Mouse (Mus musculus) lung, postnatal 0 days (tissue): ENCODE results near the gene Gtse1. TPM values are rescaled to one million over a fixed set of nuclear protein-coding genes. Genes with fewer than 3 reads are reported as not detected.

ENCODE experiments used
- ATAC-seq: fragments of 200-750 bp; cut with Nextera tagmentation; 2 replicates; pipeline ENCODE4 v1.8.0; 2017; ENCODE audit warnings: moderate library complexity
- DNase-seq: peaks from one replicate; pipeline ENCODE4 v3.0.0-alpha.2; 2016; ENCODE audit warnings: low spot score
- H3K27ac ChIP-seq: fragments of 300-500 bp; sonication (generic); 2 replicates; pipeline ENCODE4 v1.5.1; 2014; ENCODE audit warnings: antibody characterized with exemption, mild to moderate bottlenecking, low read length, mixed read lengths
- H3K27me3 ChIP-seq: fragments of 300-500 bp; sonication (generic); replicated peaks from 2 replicates; pipeline ENCODE4 v1.6.1; 2014; ENCODE audit warnings: low read length, mixed read lengths; ENCODE audit not compliant: insufficient read depth
- H3K36me3 ChIP-seq: fragments of 300-500 bp; sonication (generic); 2 replicates; pipeline ENCODE4 v1.6.1; 2014; ENCODE audit warnings: low read length, mixed read lengths; ENCODE audit not compliant: insufficient read depth
- H3K4me1 ChIP-seq: fragments of 300-500 bp; sonication (generic); 2 replicates; pipeline ENCODE4 v1.6.1; 2014; ENCODE audit warnings: antibody characterized with exemption, low read depth, low read length, mixed read lengths; ENCODE audit not compliant: insufficient read depth
- H3K4me2 ChIP-seq: fragments of 300-500 bp; sonication (generic); replicated peaks from 2 replicates; pipeline ENCODE4 v1.6.1; 2014; ENCODE audit warnings: low read depth, mild to moderate bottlenecking, low read length, moderate library complexity, mixed read lengths
- H3K4me3 ChIP-seq: fragments of 300-500 bp; sonication (generic); 2 replicates; pipeline ENCODE4 v1.5.1; 2014; ENCODE audit warnings: low read depth, low read length
- H3K9ac ChIP-seq: fragments of 300-500 bp; sonication (generic); replicated peaks from 2 replicates; pipeline ENCODE4 v1.6.1; 2014; ENCODE audit warnings: low read depth, mild to moderate bottlenecking
- H3K9me3 ChIP-seq: fragments of 300-500 bp; sonication (generic); 2 replicates; pipeline ENCODE4 v1.6.1; 2016; ENCODE audit warnings: low read length, mixed read lengths
- CTCF ChIP-seq: IDR thresholded peaks from 2 replicates; pipeline ENCODE4 v1.5.1; 2016; ENCODE audit warnings: antibody characterized with exemption, mild to moderate bottlenecking
- EP300 ChIP-seq: IDR thresholded peaks from 2 replicates; pipeline ENCODE4 v1.6.1; 2016; ENCODE audit warnings: antibody characterized with exemption, mild to moderate bottlenecking, control low read depth
- WGBS: fragments of 180-500 bp; shearing (Covaris S2); extraction: QIAGEN DNeasy Blood & Tissue Kit; methylation state at CpG from one replicate; pipeline ENCODE4 v1.1.7; 2014; 5-methylcytosine and 5-hydroxymethylcytosine counted together
- polyA plus RNA-seq: library from polyadenylated mRNA; unstranded; fragments of >200 nt; fragmentation: Nextera tagmentation; extraction: Ambion mirVana; gene quantifications from 2 replicates; pipeline ENCODE4 v1.2.1, GENCODE M21; 2015

The Gtse1 gene
- polyA plus RNA-seq, 1 experiment from 2014 or later = 1.5 TPM

DNA sequence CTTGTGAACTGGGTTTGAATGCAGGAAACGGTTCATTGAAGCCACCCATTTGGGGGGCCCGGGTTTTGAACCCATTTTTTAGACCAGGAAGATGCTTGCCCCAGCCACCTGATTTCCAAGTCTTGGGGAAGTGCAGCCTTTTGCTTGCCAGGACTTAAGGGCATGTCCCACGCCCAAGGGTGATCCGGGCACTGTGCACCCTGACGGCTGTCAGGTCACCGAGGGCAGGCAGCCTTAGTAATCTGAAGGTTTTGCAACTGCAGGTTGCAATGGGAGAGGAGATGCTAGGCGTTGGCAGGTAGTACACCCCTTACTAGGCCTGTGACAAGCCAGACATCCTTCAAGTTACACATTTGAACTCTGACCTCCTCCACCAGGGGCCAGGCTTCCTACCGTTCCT, 26.9 kb upstream of the Gtse1 start:
- Histone ChIP-seq H3K4me2 (peak overlapping the region; percentile 53), H3K27me3 (no peaks in the 10 kb centered on the region), H3K4me1 (no peaks in the 10 kb centered on the region; the same call in 1 of the 2 replicates), H3K9me3 (no peaks in the 10 kb centered on the region), H3K9ac (peak overlapping the region; percentile 55; the same call in 1 of the 2 replicates), H3K36me3 (no peaks in the 10 kb centered on the region), H3K27ac (peak overlapping the region; percentile 48), H3K4me3 (peak overlapping the region; percentile 49)
- TF ChIP-seq EP300 = no peak
- no peak for TF ChIP-seq CTCF
- DNase-seq (no peak), ATAC-seq (0 out of 2 replicates have a peak, but pooled peaks have one; percentile 15)
- 45% methylated on average over 8 of the region's 8 CpGs for WGBS

DNA sequence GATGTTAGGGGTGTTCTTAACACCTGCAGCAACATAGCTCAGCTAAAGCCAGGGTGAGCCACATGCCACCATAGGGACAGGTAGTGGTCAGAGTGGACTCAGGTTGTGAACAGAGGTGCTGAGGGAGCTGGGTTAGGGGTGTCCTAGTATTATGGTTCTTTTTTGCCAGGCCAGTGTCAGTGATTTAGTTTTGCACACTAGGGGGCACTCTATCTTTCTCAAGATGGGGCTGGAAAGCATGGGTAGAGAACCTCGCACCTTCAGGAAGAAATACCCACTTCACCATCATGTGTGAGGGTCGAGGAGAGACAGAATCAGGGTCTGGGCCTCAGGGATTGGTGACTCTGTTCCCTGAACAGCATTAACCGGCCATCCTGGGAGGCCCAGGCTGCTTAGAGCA, 24.2 kb upstream of the Gtse1 start:
- TF ChIP-seq CTCF = peak; percentile 41
- no peak for TF ChIP-seq EP300
- Histone ChIP-seq H3K9ac (no peak overlapping the region), H3K27me3 (no peaks in the 10 kb centered on the region), H3K36me3 (no peaks in the 10 kb centered on the region), H3K4me2 (no peak overlapping the region), H3K9me3 (no peaks in the 10 kb centered on the region), H3K4me1 (no peaks in the 10 kb centered on the region; the same call in 1 of the 2 replicates), H3K27ac (no peak overlapping the region), H3K4me3 (no peak overlapping the region)
- 45% methylated on average over 3 of the region's 3 CpGs for WGBS
- ATAC-seq (no peak), DNase-seq (no peak)

DNA sequence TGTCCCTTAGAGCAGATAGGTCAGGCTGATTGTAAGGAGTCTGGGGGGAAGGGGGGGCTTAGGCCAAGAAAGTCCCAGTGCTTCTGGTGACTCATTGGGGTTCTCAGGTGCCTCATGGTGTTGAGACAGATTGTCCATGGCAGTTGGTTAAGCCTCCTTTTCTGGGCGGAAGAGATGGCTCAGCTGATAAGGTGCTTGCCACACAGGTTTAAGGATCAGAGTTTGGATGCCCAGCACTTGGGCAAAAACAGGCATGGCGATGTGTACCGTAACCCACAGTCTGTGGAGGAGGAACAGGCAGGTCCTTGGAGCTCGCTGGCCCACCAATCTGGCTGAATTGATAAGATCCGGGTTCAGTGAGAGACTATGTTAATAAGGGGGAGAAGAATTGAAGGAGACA, 22.7 kb upstream of the Gtse1 start:
- TF ChIP-seq EP300 (no peak), CTCF (no peak)
- no peak overlapping the region for H3K27ac ChIP-seq
- DNase-seq = no peak
- no peak overlapping the region for H3K4me2 ChIP-seq
- H3K9me3 ChIP-seq = no peaks in the 10 kb centered on the region
- no peaks in the 10 kb centered on the region for H3K36me3 ChIP-seq
- ATAC-seq = no peak
- no peaks in the 10 kb centered on the region for H3K27me3 ChIP-seq
- H3K9ac ChIP-seq = no peak overlapping the region
- H3K4me3 ChIP-seq = no peak overlapping the region
- 88% methylated on average over 5 of the region's 5 CpGs for WGBS
- no peaks in the 10 kb centered on the region; the same call in 1 of the 2 replicates for H3K4me1 ChIP-seq

DNA sequence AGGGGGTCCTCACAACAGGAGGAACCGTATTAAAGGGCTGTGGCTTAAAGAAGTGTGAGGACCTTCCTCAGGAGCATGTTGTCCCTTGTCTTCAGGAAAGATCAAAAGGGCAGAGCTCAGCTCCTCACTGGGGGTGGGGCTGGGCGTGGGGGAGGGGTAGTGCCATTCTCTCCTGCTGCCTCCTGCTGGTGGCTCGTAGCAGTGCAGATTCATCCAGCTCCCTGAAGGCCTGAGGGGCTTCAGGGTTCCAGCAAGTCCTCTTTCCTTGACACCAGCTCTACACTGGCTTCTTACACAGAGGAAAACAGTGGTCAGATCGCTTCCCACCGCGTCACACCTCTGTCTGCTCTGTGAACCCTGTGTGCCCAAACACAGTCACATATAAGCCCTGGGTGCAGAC, 18.6 kb upstream of the Gtse1 start:
- peak; percentile 40; the same call in 1 of the 2 replicates for ATAC-seq
- Histone ChIP-seq H3K27ac (no peak overlapping the region), H3K36me3 (no peaks in the 10 kb centered on the region), H3K4me1 (no peaks in the 10 kb centered on the region), H3K27me3 (no peaks in the 10 kb centered on the region), H3K9me3 (no peaks in the 10 kb centered on the region), H3K9ac (no peak overlapping the region), H3K4me2 (no peak overlapping the region), H3K4me3 (no peak overlapping the region)
- no peak for DNase-seq
- peak; percentile 69 for TF ChIP-seq CTCF
- TF ChIP-seq EP300 = no peak
- 35% methylated on average over 6 of the region's 6 CpGs for WGBS

DNA sequence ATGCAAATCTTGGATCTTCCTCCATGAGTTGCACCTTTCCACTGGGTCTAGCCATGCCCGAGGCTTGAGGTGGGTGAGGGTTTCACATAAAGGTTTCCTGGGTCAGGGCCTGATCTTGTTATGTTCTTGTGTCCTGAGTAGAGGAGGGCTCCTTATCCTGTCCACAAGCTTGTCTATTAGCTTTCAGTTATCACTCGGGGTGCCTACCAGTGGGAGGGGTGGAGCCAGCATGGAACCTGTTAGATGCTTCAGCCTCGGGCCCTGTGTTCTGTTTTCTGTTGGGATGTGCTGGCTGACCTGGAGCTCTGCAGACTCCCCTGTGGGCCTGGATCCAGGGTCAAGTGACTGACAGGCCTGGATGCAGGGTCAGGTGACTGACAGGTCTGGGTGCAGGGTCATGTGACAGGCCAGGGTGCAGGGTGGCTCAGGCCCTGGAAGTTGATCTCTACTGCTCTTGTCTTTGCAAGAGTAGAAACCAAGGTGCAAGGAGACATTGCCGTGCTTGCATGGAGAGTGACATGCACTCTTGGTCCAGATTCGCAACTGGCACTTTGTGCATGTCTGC, 17.7 kb upstream of the Gtse1 start:
- 69% methylated on average over 5 of the region's 5 CpGs for WGBS
- no peaks in the 10 kb centered on the region for H3K9me3 ChIP-seq
- H3K4me3 ChIP-seq = no peak overlapping the region
- DNase-seq = no peak
- TF ChIP-seq CTCF (no peak), EP300 (no peak)
- H3K9ac ChIP-seq = no peak overlapping the region
- H3K27ac ChIP-seq = no peak overlapping the region
- H3K4me1 ChIP-seq = no peaks in the 10 kb centered on the region
- no peaks in the 10 kb centered on the region for H3K36me3 ChIP-seq
- ATAC-seq = no peak
- H3K4me2 ChIP-seq = no peak overlapping the region
- H3K27me3 ChIP-seq = no peaks in the 10 kb centered on the region

DNA sequence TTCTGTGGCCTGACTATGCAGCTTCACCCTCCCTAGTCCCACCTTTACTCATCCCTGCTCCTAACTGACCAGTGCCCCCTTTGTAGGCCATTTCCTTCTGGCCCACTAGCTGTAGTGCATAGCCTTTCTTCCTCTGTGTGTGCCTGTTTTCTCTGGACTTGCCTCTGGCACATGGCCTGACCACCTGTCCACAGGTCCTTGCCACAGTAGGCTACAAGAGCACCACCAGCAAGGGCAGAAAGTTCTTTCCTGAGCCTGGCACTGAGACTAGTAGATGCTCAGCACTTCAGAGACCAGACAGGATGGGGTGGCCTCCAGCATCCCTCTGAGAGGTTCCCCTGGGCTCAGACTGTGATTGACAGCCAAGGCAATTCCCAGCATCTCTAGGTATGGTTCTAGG, 14.5 kb upstream of the Gtse1 start:
- H3K9ac ChIP-seq = no peak overlapping the region
- no peak overlapping the region for H3K4me3 ChIP-seq
- TF ChIP-seq CTCF = no peak
- no peak for TF ChIP-seq EP300
- H3K27me3 ChIP-seq = no peaks in the 10 kb centered on the region
- H3K27ac ChIP-seq = no peak overlapping the region
- H3K36me3 ChIP-seq = no peaks in the 10 kb centered on the region
- no peak for ATAC-seq
- H3K4me2 ChIP-seq = no peak overlapping the region
- DNase-seq = no peak
- no peaks in the 10 kb centered on the region for H3K9me3 ChIP-seq
- no peaks in the 10 kb centered on the region for H3K4me1 ChIP-seq
